Mouse (Mus musculus) T-cell, adult 2 months (primary cell): ENCODE results near the gene Dact3.

ENCODE experiments used
- DNase-seq: peaks from one replicate; pipeline ENCODE4 v3.0.0; 2022; ENCODE audit warnings: low spot score

Gene Dact3

DNA sequence AGATGAGACGGTGACA, at the start of gene Dact3:
Gene Dact3, plus strand, starts transcription at position 8 of the 16 bp plus-strand sequence.
- DNase-seq = no peak

DNA sequence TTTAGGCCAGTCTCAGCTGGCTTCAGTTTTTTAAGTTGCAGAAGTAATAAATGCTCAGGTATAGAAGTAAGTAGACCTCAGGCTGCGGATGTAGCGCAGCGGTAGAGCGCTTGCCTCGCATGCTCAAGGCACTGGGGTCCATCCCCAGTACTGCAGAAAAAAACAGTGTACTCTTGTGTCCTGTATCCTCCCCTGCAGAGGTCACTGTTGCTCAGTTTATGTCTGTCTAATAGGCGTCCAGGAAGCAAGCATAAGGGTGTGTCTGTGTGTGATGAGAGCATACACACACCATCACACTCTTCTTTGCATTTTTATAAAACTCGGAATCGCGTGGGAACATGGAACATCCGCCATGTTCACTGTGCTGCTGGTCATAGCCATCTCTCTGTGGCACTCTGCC, 49.3 kb upstream of the Dact3 start:
- peak; percentile 80 for DNase-seq

DNA sequence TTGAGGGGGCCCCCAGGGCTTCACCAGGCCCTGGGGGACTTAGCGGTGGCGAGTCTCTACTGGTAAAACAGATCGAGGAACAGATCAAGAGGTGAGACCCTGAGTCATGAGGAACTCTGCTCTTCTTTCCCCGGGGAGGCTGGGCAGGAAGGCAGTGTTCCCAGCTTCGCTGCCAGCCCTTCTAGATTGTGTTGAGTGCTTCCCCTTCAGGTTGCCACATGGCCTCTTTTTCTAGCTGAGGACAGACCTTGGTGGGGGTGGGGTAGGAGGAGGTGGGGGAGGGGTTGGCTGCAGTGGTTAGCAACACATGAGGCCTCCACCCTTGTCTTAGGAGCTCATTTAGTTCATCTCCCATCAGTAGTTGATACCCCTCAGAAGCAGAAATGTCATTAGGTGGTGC, 48.5 kb upstream of the Dact3 start:
- no peak for DNase-seq

DNA sequence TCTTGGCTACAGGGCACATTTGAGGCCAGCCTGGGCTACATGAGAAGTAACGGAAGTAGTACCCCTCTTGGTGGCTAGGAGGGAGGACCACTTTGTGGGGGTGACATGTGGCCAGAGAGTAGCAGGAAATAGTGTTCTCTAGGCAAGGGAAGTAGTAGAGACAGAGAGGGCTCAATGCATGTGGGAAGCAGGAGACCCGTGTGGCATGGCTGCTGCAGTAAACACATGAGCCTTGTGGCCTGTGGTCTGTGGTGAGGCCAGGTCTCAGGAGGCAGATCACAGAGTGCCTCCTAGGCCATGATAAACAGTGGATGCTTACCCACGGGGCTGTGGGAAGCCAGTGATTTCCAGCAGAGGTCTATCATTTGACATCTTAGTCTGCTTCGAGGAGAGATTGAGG, 47.8 kb upstream of the Dact3 start:
- peak; percentile 84 for DNase-seq

DNA sequence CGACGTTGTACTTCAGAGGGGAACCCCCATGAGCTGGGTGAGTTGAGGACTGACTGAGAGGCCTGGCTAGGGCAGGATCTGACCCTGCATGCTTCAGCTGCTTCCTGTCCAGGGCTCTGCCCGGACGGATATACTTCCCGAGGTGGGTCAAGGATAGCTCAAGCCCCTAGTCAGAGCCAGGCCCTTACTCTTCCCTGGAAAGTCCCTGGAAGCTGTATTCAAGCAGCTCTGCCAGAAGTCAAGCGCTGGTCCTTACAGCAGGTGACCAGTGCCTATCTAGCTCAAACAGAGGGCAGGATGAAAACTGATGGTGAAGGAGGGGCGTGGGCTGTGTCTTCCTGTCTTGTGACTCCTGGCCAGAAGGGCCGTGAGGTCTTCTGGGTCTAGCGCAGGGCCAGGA, 44.7 kb upstream of the Dact3 start:
- DNase-seq = no peak

GRCm38 (mm10) chr7:16837916-16838803, 37.0 kb upstream of the Dact3 start:
- DNase-seq = peak; percentile 14

DNA sequence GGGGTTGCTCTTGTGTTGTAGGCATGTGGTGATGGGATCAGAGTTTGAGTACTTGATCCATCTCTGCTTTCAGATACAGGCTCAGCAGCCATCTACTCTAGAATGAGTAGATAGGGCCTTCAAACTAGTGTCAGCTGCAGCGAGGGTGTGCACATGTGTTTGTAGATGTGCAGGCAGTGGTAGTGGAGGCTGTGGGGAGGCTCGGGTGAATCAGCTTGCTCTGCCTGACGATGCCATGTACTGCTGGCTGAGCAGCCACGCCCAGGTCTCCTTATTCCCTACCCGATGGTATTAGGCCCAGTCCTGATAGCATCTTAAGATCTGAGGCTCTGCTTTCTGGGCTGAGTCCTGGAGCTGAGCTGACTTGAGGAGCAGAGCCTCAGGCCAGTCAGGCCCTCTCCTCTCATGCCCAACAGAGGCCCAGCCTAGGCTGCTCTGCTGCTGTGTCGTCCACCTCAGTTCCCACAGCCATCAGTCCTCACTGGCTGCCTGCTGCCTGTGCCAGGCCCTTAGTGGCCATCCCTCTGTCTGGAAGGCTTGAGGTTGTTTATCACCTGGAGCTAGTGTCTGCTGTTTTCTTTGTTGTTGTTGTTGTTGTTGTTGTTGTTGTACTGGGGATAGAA, 36.2 kb upstream of the Dact3 start:
- DNase-seq = no peak

- DNase-seq = no peak
Observed at GRCm38 (mm10) chr7:16839427-16840108, 35.5 kb upstream of the Dact3 start.

DNA sequence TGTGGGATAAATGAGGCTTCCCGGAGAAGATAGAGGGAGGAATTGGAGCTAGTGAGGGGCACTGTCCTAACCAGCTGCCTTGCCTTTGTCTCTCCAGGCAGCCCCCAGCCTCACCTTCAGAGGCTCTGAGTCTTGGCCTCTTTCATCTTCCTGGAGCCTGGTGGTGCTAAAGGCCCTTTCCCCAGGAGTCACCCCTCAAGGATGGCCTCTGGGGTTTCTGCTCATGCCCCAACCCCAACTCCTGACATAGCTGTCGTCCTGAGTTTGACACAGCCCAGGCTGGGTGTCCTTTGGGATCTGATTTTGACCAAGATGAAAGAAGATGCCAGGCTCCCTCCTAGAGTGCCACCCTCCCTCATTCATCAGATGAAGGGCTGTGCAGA, 35.0 kb upstream of the Dact3 start:
- no peak for DNase-seq

- no peak for DNase-seq
Observed at GRCm38 (mm10) chr7:16841078-16841477, 34.0 kb upstream of the Dact3 start.

DNA sequence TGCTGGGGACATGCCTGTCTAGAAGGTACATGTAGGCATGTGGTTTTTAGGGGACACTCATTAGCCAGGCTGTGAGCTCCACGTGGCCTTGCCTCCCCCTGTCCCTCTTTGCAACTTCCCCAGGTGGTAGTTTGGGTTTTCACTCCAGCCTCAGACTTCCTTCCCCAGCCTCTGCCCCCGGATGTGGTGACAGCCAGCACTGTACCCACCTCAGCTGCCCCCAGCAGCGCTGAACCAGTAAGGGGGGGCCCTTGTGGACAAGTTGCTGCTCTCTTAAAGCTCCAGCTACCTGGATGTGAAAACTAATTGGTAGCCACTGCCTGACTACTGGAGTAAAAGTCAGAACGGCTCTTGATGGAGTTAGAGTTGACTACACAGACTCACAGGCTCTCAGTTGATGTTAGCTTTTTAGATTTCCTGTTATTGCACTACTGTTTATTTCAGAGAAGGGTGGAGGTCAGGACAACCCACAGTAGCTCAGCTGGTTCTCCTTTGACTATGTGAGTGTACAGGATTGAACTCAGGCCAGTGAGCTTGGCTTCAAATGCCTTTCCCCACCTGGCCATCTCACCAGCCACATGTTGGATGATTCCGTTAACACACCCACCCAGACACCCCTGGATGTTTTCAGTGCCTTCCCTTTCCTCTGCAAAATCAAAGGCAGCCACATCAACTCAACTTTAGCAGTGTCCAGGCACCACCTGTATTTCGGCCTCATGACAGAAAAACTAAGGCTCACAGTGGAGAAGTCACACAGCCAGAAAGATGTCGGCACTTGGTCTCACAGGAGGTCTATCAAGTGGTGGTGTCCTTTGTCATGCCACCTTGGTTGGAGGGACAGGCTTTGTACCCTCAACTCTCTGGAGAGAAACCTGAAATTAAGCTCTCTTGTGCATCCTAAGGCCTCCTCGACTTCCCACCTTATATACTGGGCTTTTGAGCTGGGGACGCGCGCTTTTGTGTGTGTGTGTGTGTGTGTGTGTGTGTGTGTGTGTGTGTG, 33.3 kb upstream of the Dact3 start:
- peak; percentile 85 for DNase-seq

DNA sequence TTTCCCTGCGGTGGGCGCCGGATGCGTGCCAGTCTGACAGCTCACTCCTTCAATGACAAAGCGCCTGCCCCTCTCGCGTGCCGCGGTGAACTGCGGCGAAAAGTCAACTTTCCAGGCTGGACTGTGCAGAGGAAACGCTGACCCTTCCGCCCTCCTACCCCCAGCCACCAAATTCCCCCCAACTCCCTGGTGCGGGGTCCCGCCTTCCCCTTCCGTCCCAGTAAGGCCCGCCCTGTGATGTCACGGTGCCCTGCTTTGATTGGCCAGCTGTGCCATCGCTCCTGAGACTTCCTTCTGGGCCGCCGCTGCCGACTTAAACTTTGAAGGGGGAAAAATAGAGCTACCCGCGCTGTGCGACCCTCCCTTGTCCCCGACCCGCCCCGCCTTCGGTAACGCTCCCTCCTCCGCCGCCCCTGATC, 32.5 kb upstream of the Dact3 start, which contains the start of gene Prkd2:
Gene Prkd2, plus strand, starts transcription at position 258 of the 419 bp plus-strand sequence.
- DNase-seq = peak; percentile 79

- DNase-seq = peak; percentile 39
Observed at GRCm38 (mm10) chr7:16843441-16844171, 31.5 kb upstream of the Dact3 start.

DNA sequence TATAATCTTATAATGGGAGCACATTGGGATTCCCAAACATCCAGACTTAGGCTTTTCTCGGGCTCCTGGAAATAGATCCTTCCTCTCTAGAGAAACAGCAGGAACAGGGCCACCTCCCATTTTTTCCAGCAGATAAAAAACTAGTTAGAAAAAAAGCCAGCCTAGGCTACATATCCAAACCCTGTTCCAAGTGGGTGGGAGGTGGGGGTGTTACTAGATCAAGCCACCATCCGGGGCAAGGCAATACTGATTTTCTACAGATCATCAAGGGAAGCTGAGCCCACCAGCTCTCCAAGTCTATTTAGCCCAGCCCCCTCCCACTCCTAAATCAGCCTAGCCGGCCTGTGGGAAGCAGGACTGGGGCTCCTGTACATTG, 30.4 kb upstream of the Dact3 start:
- no peak for DNase-seq

DNA sequence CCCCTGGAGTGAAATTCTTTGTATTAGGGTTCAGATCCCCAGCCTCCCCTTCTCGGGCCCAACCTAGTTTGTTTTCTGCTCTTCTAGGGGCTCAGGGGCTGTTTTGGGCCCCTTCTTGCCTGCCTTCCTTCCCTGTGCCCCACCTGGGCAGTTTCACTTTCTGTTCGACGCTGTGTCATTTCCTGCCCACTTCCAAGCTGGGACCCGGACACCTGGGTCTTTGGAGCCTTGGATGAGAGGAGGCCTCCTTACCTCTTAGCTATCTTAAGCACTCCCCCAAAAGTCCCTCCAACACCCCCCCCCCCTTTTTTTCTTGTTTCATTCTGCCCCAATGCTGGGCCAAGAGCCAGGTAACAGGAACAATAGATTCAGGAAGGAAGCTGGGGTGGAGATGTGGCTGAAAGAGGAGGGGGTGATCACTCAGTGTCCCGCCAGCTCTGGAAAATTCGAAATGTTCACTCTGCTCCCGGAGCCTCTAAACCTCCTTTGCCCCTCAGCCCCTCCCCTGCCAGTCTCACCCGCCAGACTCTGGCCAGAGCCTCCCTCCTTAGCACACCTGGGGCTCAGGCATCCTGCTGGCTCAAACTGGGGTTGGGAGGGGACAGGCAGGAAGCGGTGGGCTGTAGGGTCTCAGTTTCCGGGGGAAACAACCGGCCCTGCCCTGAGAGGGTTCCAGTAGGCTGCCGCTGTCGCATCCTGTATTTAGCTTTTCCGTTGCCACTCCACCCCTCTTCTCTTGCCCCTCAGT, 29.9 kb upstream of the Dact3 start:
- peak; percentile 67 for DNase-seq

- DNase-seq = no peak
Observed at GRCm38 (mm10) chr7:16845820-16846167, 29.3 kb upstream of the Dact3 start.

- no peak for DNase-seq
Observed at GRCm38 (mm10) chr7:16846775-16847174, 28.3 kb upstream of the Dact3 start.

DNA sequence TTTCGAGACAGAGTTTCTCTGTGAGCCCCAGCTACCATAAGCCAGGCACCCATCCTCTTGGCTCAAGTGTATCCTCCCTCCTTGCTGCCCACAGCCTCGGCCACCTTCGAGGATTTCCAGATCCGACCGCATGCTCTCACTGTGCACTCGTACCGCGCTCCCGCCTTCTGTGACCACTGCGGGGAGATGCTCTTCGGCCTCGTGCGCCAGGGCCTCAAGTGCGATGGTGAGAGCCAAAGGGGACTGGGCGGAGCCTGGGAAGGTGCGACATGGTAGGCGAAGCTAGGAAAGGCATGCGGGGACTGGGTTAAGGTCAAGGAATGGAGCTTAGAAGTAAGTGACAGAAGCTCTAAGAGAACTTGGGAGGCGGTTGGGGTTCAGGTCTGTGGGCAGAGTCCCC, 27.6 kb upstream of the Dact3 start:
- no peak for DNase-seq

- peak; percentile 41 for DNase-seq
Observed at GRCm38 (mm10) chr7:16848579-16848978, 26.5 kb upstream of the Dact3 start.

DNA sequence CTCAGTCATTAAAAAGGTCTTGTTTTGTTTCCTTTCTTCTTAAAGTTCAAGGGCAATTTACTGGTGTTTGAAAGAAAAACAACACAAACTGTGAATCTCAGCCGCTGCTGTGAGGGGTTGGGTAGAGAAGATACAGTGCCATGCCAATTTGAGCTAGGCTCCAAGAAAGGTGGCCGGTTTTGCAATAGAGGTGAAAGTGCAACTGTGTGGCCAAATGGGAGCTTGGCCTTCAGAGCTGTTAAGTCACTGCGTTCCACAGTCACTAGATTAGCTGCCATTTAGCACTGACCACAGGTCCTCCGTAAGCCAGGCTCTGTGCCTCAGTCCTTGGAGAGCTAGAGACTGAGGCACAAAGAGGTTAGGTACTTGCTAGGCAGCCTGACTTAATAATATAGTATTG, 23.5 kb upstream of the Dact3 start:
- DNase-seq = no peak

GRCm38 (mm10) chr7:16853302-16853831, 21.8 kb upstream of the Dact3 start:
- DNase-seq = no peak
